Mouse (Mus musculus) liver, postnatal 0 days (tissue): ENCODE results near the gene Slc6a9.

Experiments used
- CTCF ChIP-seq: sonication (generic); IDR thresholded peaks from 2 replicates; pipeline ENCODE4 v1.5.1; 2016; ENCODE audit warnings: antibody characterized with exemption, low read depth
- EP300 ChIP-seq: IDR thresholded peaks from 2 replicates; pipeline ENCODE4 v1.6.1; 2016; ENCODE audit warnings: antibody characterized with exemption, low read depth, mild to moderate bottlenecking

- no peak for TF ChIP-seq CTCF
- no peak for TF ChIP-seq EP300
Observed at GRCm38 (mm10) chr4:117915489-117916105, 81.3 kb downstream of the Slc6a9 start.
